Mouse (Mus musculus) myocyte (in vitro differentiated cells): Measurements from ENCODE around the gene Vamp3. TPM values are rescaled to one million over a fixed set of nuclear protein-coding genes. Genes with fewer than 3 reads are reported as not detected.

Experiments used
- H3K27me3 ChIP-seq: one replicate; pipeline ENCODE4 v1.6.1; 2011; ENCODE audit not compliant: control insufficient read depth, insufficient read depth, insufficient read length
- H3K36me3 ChIP-seq: one replicate; pipeline ENCODE4 v1.6.1; 2011; ENCODE audit not compliant: control insufficient read depth, insufficient read depth
- H3K4me2 ChIP-seq: one replicate; pipeline ENCODE4 v1.6.1; 2011; ENCODE audit warnings: low read depth, control low read depth
- H3K4me3 ChIP-seq: one replicate; pipeline ENCODE4 v1.5.1; 2011; ENCODE audit warnings: mild to moderate bottlenecking, control low read depth, moderate library complexity
- H3K79me2 ChIP-seq: one replicate; pipeline ENCODE4 v1.6.1; 2011; ENCODE audit not compliant: control insufficient read depth, insufficient read depth
- H3ac ChIP-seq: one replicate; pipeline ENCODE4 v1.6.1; 2011; ENCODE audit not compliant: control insufficient read depth, insufficient read length
- CEBPB ChIP-seq: IDR thresholded peaks from 2 replicates; pipeline ENCODE4 v1.6.1; 2011; ENCODE audit warnings: mild to moderate bottlenecking, moderate library complexity; ENCODE audit not compliant: poor library complexity, insufficient read depth, severe bottlenecking
- E2F4 ChIP-seq: IDR thresholded peaks from one replicate; pipeline ENCODE4 v1.6.1; 2011; ENCODE audit warnings: mild to moderate bottlenecking, control low read depth, moderate library complexity; ENCODE audit not compliant: insufficient read depth
- MAX ChIP-seq: IDR thresholded peaks from one replicate; pipeline ENCODE4 v1.6.1; 2011; ENCODE audit warnings: low read depth, mild to moderate bottlenecking, control low read depth
- MYOD1 ChIP-seq, 3 experiments: IDR thresholded peaks; one replicate each; pipeline ENCODE4 v1.6.1; 2011; ENCODE audit warnings: control low read depth in 2 of 3, low read depth in 2 of 3, mild to moderate bottlenecking in 2 of 3, moderate library complexity in 1 of 3; ENCODE audit not compliant: insufficient read length in 2 of 3, control insufficient read depth in 1 of 3
- MYOG ChIP-seq, 3 experiments: IDR thresholded peaks; one replicate each; pipeline ENCODE4 v1.6.1; 2011; ENCODE audit warnings: control low read depth in 2 of 3, low read depth in 2 of 3, mild to moderate bottlenecking in 2 of 3; ENCODE audit not compliant: insufficient read length in 2 of 3, control insufficient read depth in 1 of 3, insufficient read depth in 1 of 3
- POLR2A ChIP-seq: IDR thresholded peaks from one replicate; pipeline ENCODE4 v1.6.1; 2011; ENCODE audit warnings: low read depth, mild to moderate bottlenecking, control low read depth, moderate library complexity; ENCODE audit not compliant: insufficient read length
- POLR2AphosphoS2 ChIP-seq: IDR thresholded peaks from one replicate; pipeline ENCODE4 v1.6.1; 2011; ENCODE audit warnings: low read depth, control low read depth; ENCODE audit not compliant: insufficient read length
- REST ChIP-seq: IDR thresholded peaks from one replicate; pipeline ENCODE4 v1.6.1; 2011; ENCODE audit warnings: mild to moderate bottlenecking, control low read depth, moderate library complexity; ENCODE audit not compliant: insufficient read depth, insufficient read length
- SRF ChIP-seq: IDR thresholded peaks from one replicate; pipeline ENCODE4 v1.6.1; 2011; ENCODE audit warnings: low read depth; ENCODE audit not compliant: control insufficient read depth, insufficient read length
- TCF12 ChIP-seq: IDR thresholded peaks from one replicate; pipeline ENCODE4 v1.6.1; 2011; ENCODE audit warnings: mild to moderate bottlenecking, control low read depth; ENCODE audit not compliant: poor library complexity, insufficient read depth, severe bottlenecking
- TCF3 ChIP-seq: IDR thresholded peaks from one replicate; pipeline ENCODE4 v1.6.1; 2011; ENCODE audit warnings: low read depth, control low read depth; ENCODE audit not compliant: insufficient read length
- USF1 ChIP-seq: IDR thresholded peaks from one replicate; pipeline ENCODE4 v1.6.1; 2011; ENCODE audit warnings: low read depth, mild to moderate bottlenecking, control low read depth, moderate library complexity
- polyA plus RNA-seq: library from polyadenylated mRNA; unstranded; fragments of >200 nt; fragmentation: generic; extraction: Trizol; gene quantifications from one replicate; pipeline ENCODE4 v1.2.1, GENCODE M21; 2012; ENCODE audit warnings: missing spikeins

Vamp3 gene
- polyA plus RNA-seq, 1 experiment: 58.2 TPM

DNA sequence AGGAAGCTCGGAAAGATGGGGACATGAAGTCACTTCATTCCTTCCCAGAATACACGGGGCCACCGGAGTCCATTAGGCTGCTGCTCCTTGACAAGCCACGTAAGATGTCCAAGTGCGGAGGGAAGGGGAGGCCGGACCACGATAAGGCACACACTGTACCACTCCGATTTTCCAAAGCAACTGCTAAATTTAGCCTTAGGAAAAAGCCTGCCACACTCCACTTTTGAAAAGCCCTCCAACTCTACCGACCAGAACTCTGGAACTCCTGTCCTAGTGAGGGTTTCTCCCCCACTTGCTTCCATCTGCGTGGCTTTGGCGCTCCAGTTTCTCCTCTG, 39.3 kb upstream of the Vamp3 start:
- no peak overlapping the region for H3K4me2 ChIP-seq

GRCm38 (mm10) chr4:151096334-151097103, 38.8 kb upstream of the Vamp3 start:
- Histone ChIP-seq H3K79me2 (no peaks in the 10 kb centered on the region), H3K36me3 (no peaks in the 10 kb centered on the region), H3K4me3 (no peak overlapping the region), H3K27me3 (peaks cover 46% of the 10 kb centered on the region), H3K4me2 (no peak overlapping the region), H3ac (no peak overlapping the region)
- TF ChIP-seq POLR2AphosphoS2: no peak

More for the DNA sequence above, 39.3 kb upstream of the Vamp3 start:
- no peak for TF ChIP-seq SRF
- no peak for TF ChIP-seq MAX
- no peak for TF ChIP-seq USF1
- no peak for TF ChIP-seq POLR2A
- no peak for TF ChIP-seq TCF12
- no peak for TF ChIP-seq POLR2AphosphoS2
- no peak for TF ChIP-seq CEBPB
- no peak for TF ChIP-seq TCF3
- TF ChIP-seq MYOG (IDR thresholded peaks at IDR 0.05; ENCODE audit: control insufficient read depth in 1 of 3, insufficient read depth in 1 of 3, insufficient read length in 2 of 3, low read depth in 2 of 3): no peak
- TF ChIP-seq E2F4: no peak
- TF ChIP-seq MYOD1 (IDR thresholded peaks at IDR 0.05; ENCODE audit: control insufficient read depth in 1 of 3, insufficient read length in 2 of 3, low read depth in 2 of 3): no peak
- no peak for TF ChIP-seq REST
- Histone ChIP-seq H3K36me3 (no peaks in the 10 kb centered on the region), H3K27me3 (peaks cover 50% of the 10 kb centered on the region), H3K4me3 (no peak overlapping the region), H3ac (no peak overlapping the region), H3K79me2 (no peaks in the 10 kb centered on the region)

- Histone ChIP-seq H3K4me3 (no peak overlapping the region), H3K27me3 (peaks cover 40% of the 10 kb centered on the region), H3K79me2 (no peaks in the 10 kb centered on the region), H3ac (no peak overlapping the region), H3K36me3 (no peaks in the 10 kb centered on the region), H3K4me2 (no peak overlapping the region)
- TF ChIP-seq MYOG (IDR thresholded peaks at IDR 0.05; ENCODE audit: control insufficient read depth in 1 of 3, insufficient read depth in 1 of 3, insufficient read length in 2 of 3, low read depth in 2 of 3) (no peak), TCF12 (no peak), MAX (no peak), POLR2A (no peak), REST (no peak), MYOD1 (IDR thresholded peaks at IDR 0.05; ENCODE audit: control insufficient read depth in 1 of 3, insufficient read length in 2 of 3, low read depth in 2 of 3) (no peak), USF1 (no peak), CEBPB (no peak), E2F4 (no peak), POLR2AphosphoS2 (no peak), TCF3 (no peak), SRF (no peak)
Observed at GRCm38 (mm10) chr4:151095207-151095606, 37.4 kb upstream of the Vamp3 start.

DNA sequence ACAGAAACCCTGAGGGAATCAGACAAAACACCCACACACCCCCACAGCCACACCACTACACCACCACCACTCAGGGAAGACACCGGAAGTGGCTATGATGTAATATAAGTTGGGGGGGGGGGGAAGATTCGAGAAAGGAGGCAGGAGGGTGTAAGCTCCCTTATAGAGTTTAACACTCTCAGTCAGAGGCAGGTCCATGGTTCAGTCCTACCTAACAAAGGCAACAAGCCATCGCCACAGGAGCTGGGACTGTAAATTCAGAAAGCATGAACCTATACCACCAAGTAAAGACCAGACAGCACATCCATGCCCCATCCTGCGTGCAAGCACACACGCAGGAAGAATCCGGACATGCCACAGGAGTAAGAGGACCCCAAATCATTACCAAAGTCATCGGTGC, 31.5 kb upstream of the Vamp3 start, which contains the start of gene Gm13090:
TSS of gene Gm13090 (plus strand) at position 301 of the 400 bp plus-strand sequence.
- Histone ChIP-seq H3K4me2 (no peak within 1 kb of the TSS), H3K4me3 (no peak within 1 kb of the TSS), H3K36me3 (no peaks in the 10 kb centered on the region), H3K79me2 (no peaks in the 10 kb centered on the region), H3K27me3 (peaks cover 12% of the 10 kb centered on the region), H3ac (no peak within 1 kb of the TSS)
- TF ChIP-seq CEBPB: no peak
- TF ChIP-seq TCF12: no peak
- TF ChIP-seq USF1: no peak
- TF ChIP-seq MYOG (IDR thresholded peaks at IDR 0.05; ENCODE audit: control insufficient read depth in 1 of 3, insufficient read depth in 1 of 3, insufficient read length in 2 of 3, low read depth in 2 of 3): no peak
- no peak for TF ChIP-seq POLR2AphosphoS2
- TF ChIP-seq E2F4: no peak
- no peak for TF ChIP-seq POLR2A
- no peak for TF ChIP-seq MYOD1 (IDR thresholded peaks at IDR 0.05; ENCODE audit: control insufficient read depth in 1 of 3, insufficient read length in 2 of 3, low read depth in 2 of 3)
- no peak for TF ChIP-seq TCF3
- no peak for TF ChIP-seq MAX

DNA sequence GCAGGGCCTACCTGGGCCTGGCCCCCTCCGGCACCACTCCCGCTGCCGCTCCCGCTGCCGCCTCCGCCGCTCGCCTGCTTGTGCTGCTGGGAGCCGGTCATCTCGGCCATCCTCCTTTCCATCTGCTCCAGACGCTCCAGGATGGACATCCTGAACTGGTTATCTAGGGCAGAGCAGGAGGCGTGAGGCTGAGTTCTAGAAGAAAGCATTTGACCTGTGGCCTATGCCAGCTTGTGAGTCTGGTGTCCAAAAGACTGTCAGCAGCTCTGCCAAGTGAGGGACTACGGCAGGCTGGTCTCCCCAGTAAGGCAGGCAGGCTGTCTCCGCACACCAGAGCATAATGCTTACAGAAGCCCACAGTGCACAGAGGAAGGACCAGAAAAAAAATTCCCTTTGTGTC, 31.1 kb upstream of the Vamp3 start:
- H3K4me2 ChIP-seq: no peak overlapping the region
- no peaks in the 10 kb centered on the region for H3K36me3 ChIP-seq
- peaks cover 12% of the 10 kb centered on the region for H3K27me3 ChIP-seq
- TF ChIP-seq POLR2A: no peak
- no peak for TF ChIP-seq E2F4
- no peak overlapping the region for H3K4me3 ChIP-seq
- H3K79me2 ChIP-seq: no peaks in the 10 kb centered on the region
- H3ac ChIP-seq: no peak overlapping the region
